In the genomic region with DNA sequence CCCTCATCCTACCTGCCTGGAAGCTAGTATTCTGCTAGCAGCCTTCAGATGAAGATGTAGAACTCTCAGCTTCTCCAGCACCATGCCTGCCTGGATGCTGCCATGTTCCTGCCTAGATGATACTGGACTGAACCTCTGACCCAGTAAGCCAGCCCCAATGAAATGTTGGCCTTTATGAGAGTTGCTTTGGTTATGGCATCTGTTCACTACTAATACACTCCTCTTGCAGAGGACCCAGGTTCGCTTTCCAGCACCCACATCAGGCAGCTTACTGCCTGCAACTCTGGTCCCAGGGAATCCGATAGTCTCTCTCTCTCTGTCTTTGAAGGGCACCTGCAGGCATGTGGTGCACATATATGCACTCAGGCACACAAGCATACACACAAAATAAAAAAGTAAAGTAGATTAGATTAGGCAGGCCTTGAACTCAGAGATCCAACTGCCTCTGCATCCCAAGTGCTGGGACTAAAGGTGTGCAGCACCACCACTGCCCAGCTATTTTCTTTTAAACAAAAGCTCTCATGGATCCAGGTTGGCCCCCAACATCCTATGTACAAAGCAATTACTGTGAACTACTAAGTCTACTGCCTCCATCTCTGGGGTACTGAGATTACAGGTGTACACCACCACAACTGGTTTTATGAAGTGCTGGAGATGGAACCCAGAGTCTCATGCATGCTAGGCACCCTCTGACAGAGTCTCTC, we compare ENCODE assay signal across 12 mouse cellular contexts. TPM values are rescaled to one million over a fixed set of nuclear protein-coding genes. Genes with fewer than 3 reads are reported as not detected.
DNase-seq lines count a peak whose midpoint lies in the region; ATAC-seq and TF ChIP-seq lines count a peak whose summit lies in the region.
"Had no signal": no experiment of that assay in that cellular context is flagged by ENCODE, and none has a peak within 500 bp of the region (broad histone marks: within the 10 kb centered on the region; RNA-seq: fewer than 3 reads in every experiment).

No protein-coding gene starts in this region.

- H3K36me3 ChIP-seq in kidney, embryonic 15.5 days, result peaks cover 9% of the 10 kb centered on the region
- H3K36me3 ChIP-seq in thymus, adult 2 months (ENCODE audit: control insufficient read depth, insufficient read depth, low read length), result no peaks in the 10 kb centered on the region
- 0 out of 2 replicates have a peak, but pooled peaks cover 1% of the 10 kb centered on the region for H3K36me3 ChIP-seq in stomach, postnatal 0 days (ENCODE audit: control insufficient read depth, insufficient read depth, low read length)

- H3K4me2 ChIP-seq in kidney, embryonic 15.5 days, result no peak overlapping the region; the same call in 1 of the 2 replicates
- no peak overlapping the region for H3K4me2 ChIP-seq in stomach, postnatal 0 days (replicated peaks; ENCODE audit: low read depth)

- H3K27ac ChIP-seq in kidney, embryonic 15.5 days, result peak overlapping the region; percentile 63
- H3K27ac ChIP-seq in thymus, adult 2 months (ENCODE audit: control insufficient read depth, insufficient read depth, low read length), result peak overlapping the region; percentile 48
- 0 out of 2 replicates have a peak overlapping the region, but pooled peaks have one; percentile 14 for H3K27ac ChIP-seq in stomach, postnatal 0 days (replicated peaks)
- H3K27ac ChIP-seq: forebrain, embryonic 10.5 days had no signal

- no peak for TF ChIP-seq CTCF in thymus, adult 2 months (IDR thresholded peaks at IDR 0.05; ENCODE audit: borderline replicate concordance, control insufficient read depth, extremely low read depth, insufficient read depth, low read length, poor library complexity)
- no peak for TF ChIP-seq CTCF in stomach, postnatal 0 days (IDR thresholded peaks at IDR 0.05; ENCODE audit: low read depth)

- intact Hi-C loops in heart, postnatal 14 days (cut with DNase I), result no loop called here

- no peak for ATAC-seq in kidney, embryonic 15.5 days (replicated peaks; ENCODE audit: low FRiP score)
- no peak for ATAC-seq in stomach, postnatal 0 days (ENCODE audit: low FRiP score, low TSS enrichment)

- no peaks in the 10 kb centered on the region for H3K27me3 ChIP-seq in kidney, embryonic 15.5 days
- H3K27me3 ChIP-seq in thymus, adult 2 months (ENCODE audit: control insufficient read depth, insufficient read depth, low read length), result no peaks in the 10 kb centered on the region
- H3K27me3 ChIP-seq in stomach, postnatal 0 days (ENCODE audit: control insufficient read depth, insufficient read depth, low read length), result no peaks in the 10 kb centered on the region

- WGBS in kidney, embryonic 15.5 days, result 96% methylated on average over 2 of the region's 2 CpGs
- WGBS in thymus, adult 2 months, result 93% methylated on average over 2 of the region's 2 CpGs
- WGBS in stomach, postnatal 0 days, result 87% methylated on average over 2 of the region's 2 CpGs

- H3K9me3 ChIP-seq in kidney, embryonic 15.5 days (replicated peaks), result no peaks in the 10 kb centered on the region
- H3K9me3 ChIP-seq in stomach, postnatal 0 days (ENCODE audit: control insufficient read depth, low read length), result no peaks in the 10 kb centered on the region
- H3K9me3 ChIP-seq: forebrain, embryonic 10.5 days had no signal

- H3K4me1 ChIP-seq in kidney, embryonic 15.5 days, result peaks cover 38% of the 10 kb centered on the region
- peaks cover 26% of the 10 kb centered on the region for H3K4me1 ChIP-seq in thymus, adult 2 months (replicated peaks; ENCODE audit: control insufficient read depth, insufficient read depth, low read length)
- no peaks in the 10 kb centered on the region for H3K4me1 ChIP-seq in stomach, postnatal 0 days (replicated peaks; ENCODE audit: control insufficient read depth, insufficient read depth)

- no peak overlapping the region for H3K4me3 ChIP-seq in kidney, embryonic 15.5 days (replicated peaks)
- no peak overlapping the region for H3K4me3 ChIP-seq in thymus, adult 2 months (ENCODE audit: control insufficient read depth, insufficient read depth, low read length)
- no peak overlapping the region for H3K4me3 ChIP-seq in stomach, postnatal 0 days (ENCODE audit: low read depth, low read length)
- H3K4me3 ChIP-seq: forebrain, embryonic 10.5 days; myocyte had no signal

- TF ChIP-seq EP300 in stomach, postnatal 0 days (optimal IDR thresholded peaks at IDR 0.05), result no peak

- no peak overlapping the region for H3K9ac ChIP-seq in kidney, embryonic 15.5 days
- H3K9ac ChIP-seq in stomach, postnatal 0 days (ENCODE audit: low read length), result no peak overlapping the region

- peak; percentile 79 for DNase-seq in heart, adult 11 months
- no peak for DNase-seq in heart, postnatal 14 days
- DNase-seq in kidney, adult 8-10 months, result no peak
- DNase-seq in thymus, adult 2 months, result no peak
- no peak for DNase-seq in thymus, postnatal 0 days (ENCODE audit: low spot score)
- DNase-seq in stomach, postnatal 0 days (ENCODE audit: low spot score), result peak; percentile 8
- no peak for DNase-seq in cerebellum, adult 11 months
- DNase-seq: cerebellum, adult 8-10 months; right cerebral cortex, postnatal 14 days had no signal

- no peak for TF ChIP-seq POLR2A in thymus, adult 2 months (IDR thresholded peaks at IDR 0.05; ENCODE audit: control insufficient read depth, extremely low read depth, insufficient read depth, low read length, poor library complexity)

RNA-seq across cellular contexts. Expression of a gene that starts 2.9 kb away (rescaled TPM):
- total RNA-seq in heart, postnatal 14 days (2021), result 10 to 100 TPM; 13.9 to 14.0 TPM
- 25.9 and 33.2 TPM in 2 replicates for polyA plus RNA-seq in kidney, embryonic 15.5 days (2015; fragmentation: Nextera tagmentation; extraction: Ambion mirVana)
- 101 and 120 TPM in 2 replicates for polyA plus RNA-seq in thymus, adult 2 months (2012; rRNA removed)
- 69.4 and 69.6 TPM in 2 replicates for polyA plus RNA-seq in thymus, postnatal 0 days (2015; fragmentation: Nextera tagmentation; extraction: Ambion mirVana)
- 16.8 and 17.2 TPM in 2 replicates for polyA plus RNA-seq in stomach, postnatal 0 days (2015; fragmentation: Nextera tagmentation; extraction: Ambion mirVana)

RNA-seq across cellular contexts. Expression of a gene that starts 11.7 kb away (rescaled TPM):
- total RNA-seq in heart, postnatal 14 days (2021), result 10 to 100 TPM; 32.7 to 33.0 TPM
- polyA plus RNA-seq in kidney, embryonic 15.5 days (2015; fragmentation: Nextera tagmentation; extraction: Ambion mirVana), result 9.2 and 10.4 TPM in 2 replicates
- polyA plus RNA-seq in thymus, adult 2 months (2012; rRNA removed), result 81.9 and 87.5 TPM in 2 replicates
- 13.1 and 17.2 TPM in 2 replicates for polyA plus RNA-seq in thymus, postnatal 0 days (2015; fragmentation: Nextera tagmentation; extraction: Ambion mirVana)
- polyA plus RNA-seq in stomach, postnatal 0 days (2015; fragmentation: Nextera tagmentation; extraction: Ambion mirVana), result 5.8 and 6.8 TPM in 2 replicates

RNA-seq across cellular contexts. Expression of a gene that starts 11.9 kb away (rescaled TPM):
- 1 to 10 TPM; 1.1 to 1.3 TPM for total RNA-seq in heart, postnatal 14 days (2021)
- polyA plus RNA-seq in kidney, embryonic 15.5 days (2015; fragmentation: Nextera tagmentation; extraction: Ambion mirVana), result 26.6 and 31.8 TPM in 2 replicates
- 4.6 TPM in 2 replicates for polyA plus RNA-seq in thymus, adult 2 months (2012; rRNA removed)
- 17.7 and 18.6 TPM in 2 replicates for polyA plus RNA-seq in thymus, postnatal 0 days (2015; fragmentation: Nextera tagmentation; extraction: Ambion mirVana)
- 2.6 and 2.7 TPM in 2 replicates for polyA plus RNA-seq in stomach, postnatal 0 days (2015; fragmentation: Nextera tagmentation; extraction: Ambion mirVana)

RNA-seq across cellular contexts. Expression of a gene that starts 30.2 kb away (rescaled TPM):
- total RNA-seq in heart, postnatal 14 days (2021), result 100 to 1,000 TPM; 287 to 312 TPM
- 111 and 126 TPM in 2 replicates for polyA plus RNA-seq in kidney, embryonic 15.5 days (2015; fragmentation: Nextera tagmentation; extraction: Ambion mirVana)
- 670 and 672 TPM in 2 replicates for polyA plus RNA-seq in thymus, adult 2 months (2012; rRNA removed)
- 353 and 419 TPM in 2 replicates for polyA plus RNA-seq in thymus, postnatal 0 days (2015; fragmentation: Nextera tagmentation; extraction: Ambion mirVana)
- 100 and 110 TPM in 2 replicates for polyA plus RNA-seq in stomach, postnatal 0 days (2015; fragmentation: Nextera tagmentation; extraction: Ambion mirVana)

RNA-seq across cellular contexts. Expression of a gene that starts 34.3 kb away (rescaled TPM):
- 1 to 10 TPM; 1.4 to 1.8 TPM for total RNA-seq in heart, postnatal 14 days (2021)
- 1.8 and 2.1 TPM in 2 replicates for polyA plus RNA-seq in kidney, embryonic 15.5 days (2015; fragmentation: Nextera tagmentation; extraction: Ambion mirVana)
- 97.2 and 110 TPM in 2 replicates for polyA plus RNA-seq in thymus, adult 2 months (2012; rRNA removed)
- polyA plus RNA-seq in thymus, postnatal 0 days (2015; fragmentation: Nextera tagmentation; extraction: Ambion mirVana), result 7.2 and 8.8 TPM in 2 replicates
- 1.0 TPM in 2 replicates for polyA plus RNA-seq in stomach, postnatal 0 days (2015; fragmentation: Nextera tagmentation; extraction: Ambion mirVana)

Comparison
In these comparisons a context has a peak if more than half of its experiments do, and no peak if none do; other contexts are left out.
1. DNase-seq: peak in heart, adult 11 months (single experiment) and stomach, postnatal 0 days (single experiment); none in heart, postnatal 14 days (0 of 2), kidney, adult 8-10 months (0 of 2), thymus, adult 2 months (single experiment), thymus, postnatal 0 days (single experiment) and cerebellum, adult 11 months (single experiment).
2. Peak in every context shown above with its lines, with median percentiles within 50 percentile points of each other: H3K27ac ChIP-seq.